ENCODE assay signal across 8 mouse cellular contexts in the genomic region with DNA sequence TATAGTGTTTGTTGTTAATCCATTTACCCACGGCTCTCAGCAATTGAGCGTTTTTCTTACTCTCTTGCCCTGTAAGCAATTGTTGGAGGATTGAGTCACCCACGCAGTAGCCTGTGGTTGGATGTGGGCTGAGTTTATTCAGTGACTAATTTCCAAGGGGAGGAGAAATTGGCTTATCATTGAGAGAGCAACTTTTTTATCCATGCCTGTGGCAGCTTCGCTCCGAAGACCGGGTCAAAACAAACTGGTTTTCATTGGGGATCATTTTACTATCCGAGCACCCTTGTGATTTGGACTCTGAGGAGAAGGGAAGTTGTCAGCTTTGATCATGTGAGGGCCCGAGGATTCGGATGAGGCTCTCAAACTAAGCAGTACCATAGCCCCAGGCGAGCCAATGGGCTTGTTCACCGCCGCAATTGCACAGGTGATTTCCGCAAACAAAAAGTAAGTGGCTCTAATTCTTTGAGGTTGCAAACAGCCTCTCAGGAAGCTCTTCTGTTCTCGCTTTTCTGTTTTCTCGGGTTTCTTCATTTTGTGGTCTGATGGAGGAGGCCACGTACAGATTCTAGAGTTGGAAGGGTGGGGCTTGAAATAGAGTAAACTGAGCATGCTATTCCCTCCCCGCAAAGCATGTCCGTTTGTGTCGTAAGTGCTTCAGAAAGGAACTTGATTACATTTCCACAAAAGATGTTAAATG.
A peak's percentile ranks its signal among the peaks of the same experiment; 100 is the strongest.
DNase-seq lines count a peak whose midpoint lies in the region; ATAC-seq and TF ChIP-seq lines count a peak whose summit lies in the region.
"Had no signal": no experiment of that assay in that cellular context is flagged by ENCODE, and none has a peak within 500 bp of the region (broad histone marks: within the 10 kb centered on the region; RNA-seq: fewer than 3 reads in every experiment).

No protein-coding gene starts in this region.

- H3K9me3 ChIP-seq in E14TG2a.4 (ENCODE audit: low read length): no peaks in the 10 kb centered on the region
- H3K9me3 ChIP-seq in midbrain, embryonic 15.5 days: no peaks in the 10 kb centered on the region
- no peaks in the 10 kb centered on the region for H3K9me3 ChIP-seq in midbrain, embryonic 11.5 days (ENCODE audit: control insufficient read depth, low read length)

- no peak overlapping the region for H3K27ac ChIP-seq in midbrain, embryonic 15.5 days
- no peak overlapping the region for H3K27ac ChIP-seq in midbrain, embryonic 11.5 days (ENCODE audit: low read depth, low read length)

- no peak overlapping the region for H3K9ac ChIP-seq in midbrain, embryonic 15.5 days
- no peak overlapping the region for H3K9ac ChIP-seq in midbrain, embryonic 11.5 days (ENCODE audit: low read length)

- 59% methylated on average over 19 of the region's 19 CpGs for WGBS in lung, adult 2 months
- WGBS in midbrain, embryonic 15.5 days: 65% methylated on average over 19 of the region's 19 CpGs
- WGBS in midbrain, embryonic 11.5 days: 79% methylated on average over 19 of the region's 19 CpGs

- no peaks in the 10 kb centered on the region for H3K27me3 ChIP-seq in E14TG2a.4 (ENCODE audit: insufficient read depth, low read length)
- H3K27me3 ChIP-seq in midbrain, embryonic 15.5 days (replicated peaks): no peaks in the 10 kb centered on the region
- H3K27me3 ChIP-seq in midbrain, embryonic 11.5 days (ENCODE audit: control insufficient read depth, insufficient read depth, low read length): no peaks in the 10 kb centered on the region

- peak overlapping the region; percentile 46 for H3K4me3 ChIP-seq in E14TG2a.4 (replicated peaks; ENCODE audit: low read length)
- H3K4me3 ChIP-seq in lung, adult 2 months (replicated peaks; ENCODE audit: extremely low read depth, low read depth, low read length): peak overlapping the region; percentile 24
- no peak overlapping the region for H3K4me3 ChIP-seq in midbrain, embryonic 15.5 days
- H3K4me3 ChIP-seq in midbrain, embryonic 11.5 days (ENCODE audit: low read depth, low read length): no peak overlapping the region

- no peak for TF ChIP-seq CTCF in E14TG2a.4 (conservative IDR thresholded peaks at IDR 0.05; ENCODE audit: low read length)
- TF ChIP-seq CTCF in lung, adult 2 months (IDR thresholded peaks at IDR 0.05; ENCODE audit: insufficient read depth, low read length): no peak

- no peak for TF ChIP-seq POLR2A in lung, adult 2 months (IDR thresholded peaks at IDR 0.05; ENCODE audit: borderline replicate concordance, extremely low read depth, low read depth, low read length)

- DNase-seq in 416B (ENCODE audit: low read depth): peak; percentile 91
- DNase-seq in lung, adult 2 months: no peak
- DNase-seq in midbrain, embryonic 11.5 days (ENCODE audit: low spot score, missing footprints): no peak
- DNase-seq in cerebellum, postnatal 25 days: no peak

- H3K36me3 ChIP-seq in E14TG2a.4 (ENCODE audit: insufficient read depth, low read length): peaks cover 20% of the 10 kb centered on the region
- H3K36me3 ChIP-seq in midbrain, embryonic 15.5 days (replicated peaks): no peaks in the 10 kb centered on the region
- no peaks in the 10 kb centered on the region for H3K36me3 ChIP-seq in midbrain, embryonic 11.5 days (ENCODE audit: control insufficient read depth, insufficient read depth, low read length)

- H3K4me1 ChIP-seq in E14TG2a.4 (replicated peaks; ENCODE audit: low read depth, low read length): peaks cover 70% of the 10 kb centered on the region
- peaks cover 6% of the 10 kb centered on the region for H3K4me1 ChIP-seq in lung, adult 2 months (ENCODE audit: control insufficient read depth, insufficient read depth, low read length)
- H3K4me1 ChIP-seq in midbrain, embryonic 15.5 days: no peaks in the 10 kb centered on the region
- H3K4me1 ChIP-seq in midbrain, embryonic 11.5 days (ENCODE audit: control insufficient read depth, insufficient read depth, low read length): peaks cover 3% of the 10 kb centered on the region; the same call in 1 of the 2 replicates

- peak; percentile 35; the same call in 1 of the 2 replicates for ATAC-seq in granulocyte monocyte progenitor cell, adult 5-6 weeks (replicated peaks; ENCODE audit: poor library complexity, severe bottlenecking)
- ATAC-seq in midbrain, embryonic 15.5 days (replicated peaks): no peak
- ATAC-seq in midbrain, embryonic 11.5 days (ENCODE audit: low FRiP score): no peak
- ATAC-seq: forebrain, embryonic 16.5 days had no signal

- no peak overlapping the region for H3K4me2 ChIP-seq in midbrain, embryonic 15.5 days
- H3K4me2 ChIP-seq in midbrain, embryonic 11.5 days: no peak overlapping the region

Comparison
In these comparisons a context has a peak if more than half of its experiments do, and no peak if none do; other contexts are left out.
1. H3K4me3 ChIP-seq: peak in E14TG2a.4 (single experiment) and lung, adult 2 months (single experiment); none in midbrain, embryonic 15.5 days (single experiment) and midbrain, embryonic 11.5 days (single experiment).